Mouse (Mus musculus) limb, embryonic 12.5 days (tissue): Measurements from ENCODE around the gene D430041D05Rik. TPM values are rescaled to one million over a fixed set of nuclear protein-coding genes. Genes with fewer than 3 reads are reported as not detected.

Source experiments
- ATAC-seq: fragments of 200-750 bp; cut with Nextera tagmentation; 2 replicates; pipeline ENCODE4 v1.8.0; 2017; ENCODE audit warnings: low read depth, moderate TSS enrichment; ENCODE audit not compliant: insufficient number of reproducible peaks, insufficient read depth, low FRiP score, low TSS enrichment
- H3K27ac ChIP-seq: fragments of 300-500 bp; sonication (generic); 2 replicates; pipeline ENCODE4 v1.5.1; 2016; ENCODE audit warnings: mild to moderate bottlenecking, moderate library complexity
- H3K27me3 ChIP-seq: fragments of 300-500 bp; sonication (generic); 2 replicates; pipeline ENCODE4 v1.6.1; 2016; ENCODE audit warnings: mild to moderate bottlenecking, moderate library complexity
- H3K36me3 ChIP-seq: fragments of 300-500 bp; sonication (generic); 2 replicates; pipeline ENCODE4 v1.6.1; 2016; ENCODE audit warnings: mild to moderate bottlenecking, moderate library complexity
- H3K4me1 ChIP-seq: fragments of 300-500 bp; sonication (generic); replicated peaks from 2 replicates; pipeline ENCODE4 v1.6.1; 2016
- H3K4me2 ChIP-seq: fragments of 300-500 bp; sonication (generic); 2 replicates; pipeline ENCODE4 v1.6.1; 2016; ENCODE audit warnings: mild to moderate bottlenecking, moderate library complexity
- H3K4me3 ChIP-seq: fragments of 300-500 bp; sonication (generic); replicated peaks from 2 replicates; pipeline ENCODE4 v1.5.1; 2016; ENCODE audit warnings: mild to moderate bottlenecking
- H3K9ac ChIP-seq: fragments of 300-500 bp; sonication (generic); replicated peaks from 2 replicates; pipeline ENCODE4 v1.6.1; 2016; ENCODE audit warnings: mild to moderate bottlenecking, moderate library complexity
- H3K9me3 ChIP-seq: fragments of 300-500 bp; sonication (generic); 2 replicates; pipeline ENCODE4 v1.6.1; 2016; ENCODE audit warnings: mild to moderate bottlenecking, moderate library complexity
- WGBS: fragments of 180-500 bp; shearing (Covaris S2); methylation state at CpG from one replicate; pipeline ENCODE4 v1.1.7; 2016; 5-methylcytosine and 5-hydroxymethylcytosine counted together
- polyA plus RNA-seq: library from polyadenylated mRNA; unstranded; fragments of >200 nt; fragmentation: Nextera tagmentation; extraction: Ambion mirVana; gene quantifications from 2 replicates; pipeline ENCODE4 v1.2.1, GENCODE M21; 2016

The D430041D05Rik gene
- polyA plus RNA-seq, 1 experiment from 2014 or later, result 1.1 TPM

DNA sequence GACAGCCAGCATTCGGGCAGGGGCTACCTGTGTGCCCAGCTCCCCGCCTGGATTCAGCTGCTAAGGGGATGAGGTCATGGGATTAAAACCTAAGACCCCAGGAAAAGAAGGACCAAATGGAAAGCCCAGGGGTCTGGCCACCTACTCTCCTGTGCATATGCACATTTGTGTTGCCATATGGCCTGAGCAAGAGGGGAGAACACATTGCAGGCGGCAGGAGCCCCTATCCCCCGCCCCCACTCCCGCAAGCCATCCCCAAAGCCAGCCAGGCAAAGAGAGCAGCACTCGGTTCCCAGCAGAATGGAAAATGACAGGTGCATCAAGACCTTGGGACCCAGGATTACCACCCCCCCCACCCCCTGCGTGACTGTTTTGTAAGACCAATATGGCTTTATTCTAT lies 31.5 kb downstream of the D430041D05Rik start:
- no peak overlapping the region for H3K27ac ChIP-seq
- H3K4me1 ChIP-seq, result peaks cover 7% of the 10 kb centered on the region
- no peaks in the 10 kb centered on the region for H3K36me3 ChIP-seq
- no peaks in the 10 kb centered on the region for H3K9me3 ChIP-seq
- no peak for ATAC-seq
- H3K4me2 ChIP-seq, result no peak overlapping the region
- H3K9ac ChIP-seq, result no peak overlapping the region
- 24% methylated on average over 7 of the region's 7 CpGs for WGBS
- H3K4me3 ChIP-seq, result no peak overlapping the region
- H3K27me3 ChIP-seq, result peaks cover 6% of the 10 kb centered on the region; the same call in 1 of the 2 replicates

DNA sequence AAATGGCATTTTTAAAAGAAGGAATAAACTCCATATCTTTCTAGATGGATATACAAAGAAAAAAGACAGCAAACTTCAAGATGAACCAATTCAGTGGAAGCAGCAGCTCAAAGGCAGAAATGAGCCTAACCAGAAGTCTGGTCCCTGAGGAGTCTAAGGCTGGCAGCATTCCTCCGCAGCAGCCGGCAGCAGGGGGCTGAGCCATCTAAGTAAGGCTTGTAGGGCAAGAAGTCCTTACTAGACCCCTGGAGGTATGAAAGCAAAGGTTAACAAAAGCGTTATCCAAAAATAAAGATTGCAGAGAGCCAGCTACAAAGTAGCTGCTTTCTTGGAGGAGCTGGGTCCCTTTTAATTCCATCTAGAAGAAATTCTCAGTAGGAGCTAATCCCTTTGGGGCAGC lies 32.0 kb downstream of the D430041D05Rik start:
- no peak for ATAC-seq
- no peak overlapping the region for H3K27ac ChIP-seq
- WGBS, result 9% methylated on average over 3 of the region's 3 CpGs
- no peak overlapping the region for H3K4me2 ChIP-seq
- no peak overlapping the region for H3K9ac ChIP-seq
- peaks cover 6% of the 10 kb centered on the region; the same call in 1 of the 2 replicates for H3K27me3 ChIP-seq
- no peaks in the 10 kb centered on the region for H3K36me3 ChIP-seq
- no peaks in the 10 kb centered on the region for H3K9me3 ChIP-seq
- H3K4me3 ChIP-seq, result no peak overlapping the region
- H3K4me1 ChIP-seq, result peaks cover 7% of the 10 kb centered on the region

DNA sequence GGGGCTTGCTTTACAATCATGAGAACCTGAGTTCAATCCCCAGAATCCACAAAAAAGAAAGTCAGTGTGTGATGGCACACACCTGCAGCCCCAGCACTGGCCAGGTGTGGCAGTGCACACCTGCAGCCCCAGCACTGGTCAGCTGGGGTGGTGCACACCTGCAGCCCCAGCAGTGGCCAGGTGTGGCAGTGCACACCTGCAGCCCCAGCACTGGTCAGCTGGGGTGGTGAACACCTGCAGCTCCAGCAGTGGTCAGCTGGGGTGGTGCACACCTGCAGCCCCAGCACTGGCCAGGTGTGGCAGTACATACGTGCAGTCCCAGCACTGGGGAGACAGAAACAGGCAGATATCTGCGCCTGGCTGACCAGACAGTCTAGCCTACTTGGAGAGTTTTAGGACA lies 32.8 kb downstream of the D430041D05Rik start:
- Histone ChIP-seq H3K36me3 (no peaks in the 10 kb centered on the region), H3K27me3 (peaks cover 6% of the 10 kb centered on the region; the same call in 1 of the 2 replicates), H3K4me3 (no peak overlapping the region), H3K9me3 (no peaks in the 10 kb centered on the region), H3K9ac (no peak overlapping the region), H3K4me2 (no peak overlapping the region), H3K4me1 (peaks cover 7% of the 10 kb centered on the region), H3K27ac (no peak overlapping the region)
- no peak for ATAC-seq
- 76% methylated on average over 2 of the region's 2 CpGs for WGBS

DNA sequence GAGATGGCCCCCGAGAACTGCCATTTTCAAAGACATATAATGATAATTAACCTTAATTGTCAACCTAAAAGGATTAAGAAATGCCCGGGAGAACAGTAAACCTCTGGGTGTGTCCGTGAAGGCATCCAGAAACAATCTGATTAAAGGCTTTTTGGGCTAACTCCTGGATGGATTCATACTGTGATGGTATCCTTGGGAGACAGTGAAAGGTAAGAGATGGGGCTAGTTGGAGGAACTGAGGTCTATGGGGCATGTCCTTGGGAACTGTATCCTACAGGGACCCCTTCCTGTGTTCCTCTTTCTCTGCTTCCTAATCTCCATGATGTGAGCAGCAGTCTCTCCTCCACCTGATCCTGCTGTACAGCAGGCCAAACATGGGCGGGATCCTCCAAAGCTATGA lies 38.7 kb downstream of the D430041D05Rik start:
- no peak for ATAC-seq
- Histone ChIP-seq H3K4me2 (no peak overlapping the region), H3K36me3 (no peaks in the 10 kb centered on the region), H3K4me1 (no peaks in the 10 kb centered on the region), H3K27ac (no peak overlapping the region), H3K27me3 (0 out of 2 replicates have a peak, but pooled peaks cover 2% of the 10 kb centered on the region), H3K4me3 (no peak overlapping the region), H3K9ac (no peak overlapping the region), H3K9me3 (no peaks in the 10 kb centered on the region)
- WGBS, result 72% methylated on average over 4 of the region's 4 CpGs

DNA sequence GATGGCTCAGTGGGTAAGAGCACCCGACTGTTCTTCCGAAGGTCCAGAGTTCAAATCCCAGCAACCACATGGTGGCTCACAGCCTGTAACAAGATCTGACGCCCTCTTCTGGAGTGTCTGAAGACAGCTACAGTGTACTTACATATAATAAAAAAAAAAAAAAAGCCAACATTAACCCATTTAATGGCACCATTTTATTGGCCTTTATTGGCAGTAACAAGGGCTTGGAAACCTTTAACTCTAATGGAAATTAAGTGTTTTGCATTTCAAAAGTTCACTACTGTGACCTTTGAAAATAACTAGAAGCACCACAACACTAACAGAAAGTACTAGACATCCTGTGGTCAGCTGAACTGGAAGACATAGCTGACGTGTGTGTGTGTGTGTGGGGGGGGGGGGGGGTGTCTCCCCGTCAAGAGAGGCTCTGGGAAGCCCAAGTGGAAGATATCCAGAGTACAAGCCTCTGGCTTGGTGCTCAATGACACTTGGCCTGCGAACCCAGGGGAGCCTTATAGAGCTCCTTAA lies 39.1 kb downstream of the D430041D05Rik start:
- Histone ChIP-seq H3K27ac (no peak overlapping the region), H3K4me1 (no peaks in the 10 kb centered on the region), H3K27me3 (0 out of 2 replicates have a peak, but pooled peaks cover 2% of the 10 kb centered on the region), H3K4me3 (no peak overlapping the region), H3K36me3 (no peaks in the 10 kb centered on the region), H3K9ac (no peak overlapping the region), H3K9me3 (no peaks in the 10 kb centered on the region), H3K4me2 (no peak overlapping the region)
- ATAC-seq, result no peak
- 61% methylated on average over 6 of the region's 6 CpGs for WGBS

DNA sequence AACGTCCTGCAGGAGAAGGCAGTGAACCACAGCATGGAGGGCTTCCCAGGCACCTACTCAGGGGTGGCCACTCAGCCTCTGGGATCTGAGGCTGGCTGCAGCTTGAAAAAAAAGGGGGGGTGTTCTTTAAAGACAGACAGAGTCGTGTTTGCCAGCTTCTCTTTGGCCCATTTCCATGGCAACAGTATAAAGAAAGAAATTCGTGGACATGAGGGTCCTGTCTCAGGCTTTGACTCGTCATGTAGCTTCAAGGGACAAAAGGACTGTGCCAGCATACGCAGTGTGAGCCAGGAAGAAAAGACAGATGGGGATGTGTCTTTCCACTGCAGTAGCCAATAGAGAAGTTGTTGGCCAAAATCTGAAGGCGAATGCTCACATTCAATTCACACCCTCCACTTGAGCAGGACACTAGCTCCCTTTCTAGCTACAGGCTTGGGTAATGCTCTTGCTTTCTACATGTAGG lies 42.9 kb downstream of the D430041D05Rik start:
- Histone ChIP-seq H3K27me3 (no peaks in the 10 kb centered on the region), H3K4me2 (no peak overlapping the region), H3K9ac (no peak overlapping the region), H3K36me3 (no peaks in the 10 kb centered on the region), H3K27ac (no peak overlapping the region), H3K4me1 (no peaks in the 10 kb centered on the region), H3K9me3 (no peaks in the 10 kb centered on the region), H3K4me3 (no peak overlapping the region)
- no peak for ATAC-seq
- 56% methylated on average over 6 of the region's 6 CpGs for WGBS

DNA sequence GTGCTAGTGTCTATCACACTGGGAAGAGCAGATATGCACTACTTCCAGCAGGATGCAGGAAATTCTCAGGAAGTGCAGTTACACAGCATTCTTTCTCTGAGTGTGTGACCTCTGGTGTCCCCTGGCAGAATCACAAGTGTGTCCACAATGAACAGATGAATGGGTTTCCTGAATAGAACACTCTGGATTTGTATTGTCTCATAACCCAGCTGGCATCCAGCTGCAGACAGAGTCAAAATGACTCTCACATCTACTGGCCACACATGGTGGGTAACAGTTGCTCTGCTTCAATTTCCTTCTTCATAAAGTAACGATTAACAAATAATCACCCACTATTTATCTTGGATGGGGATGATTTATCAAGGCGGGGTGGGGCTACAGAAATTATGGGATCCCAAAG lies 43.5 kb downstream of the D430041D05Rik start:
- Histone ChIP-seq H3K27me3 (no peaks in the 10 kb centered on the region), H3K4me1 (no peaks in the 10 kb centered on the region), H3K9me3 (no peaks in the 10 kb centered on the region), H3K27ac (no peak overlapping the region), H3K36me3 (no peaks in the 10 kb centered on the region), H3K9ac (no peak overlapping the region), H3K4me2 (no peak overlapping the region), H3K4me3 (no peak overlapping the region)
- 74% methylated on average over 2 of the region's 2 CpGs for WGBS
- no peak for ATAC-seq

DNA sequence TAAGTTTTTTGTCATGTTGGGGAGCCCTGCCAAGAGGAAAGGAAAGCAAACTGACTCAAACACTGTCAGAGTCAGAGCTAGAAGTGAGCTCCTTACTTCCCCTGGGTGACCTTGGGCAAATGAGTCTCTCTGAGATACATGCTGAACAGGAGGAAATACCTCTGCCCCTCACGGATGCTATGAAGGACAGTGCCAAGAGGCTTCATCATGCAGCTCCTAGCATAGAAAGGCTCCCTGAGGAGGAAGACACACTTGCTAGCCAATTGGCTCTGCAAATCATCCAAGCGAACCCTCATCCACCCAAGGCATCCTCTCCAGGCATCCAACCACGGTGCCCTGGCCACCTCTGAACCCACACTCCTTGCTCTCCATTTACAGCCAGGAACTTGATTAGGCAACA lies 51.5 kb downstream of the D430041D05Rik start:
- no peak overlapping the region for H3K27ac ChIP-seq
- no peak for ATAC-seq
- H3K4me1 ChIP-seq, result no peaks in the 10 kb centered on the region
- H3K4me2 ChIP-seq, result no peak overlapping the region
- H3K27me3 ChIP-seq, result no peaks in the 10 kb centered on the region
- H3K9me3 ChIP-seq, result no peaks in the 10 kb centered on the region
- H3K4me3 ChIP-seq, result no peak overlapping the region
- H3K9ac ChIP-seq, result no peak overlapping the region
- H3K36me3 ChIP-seq, result no peaks in the 10 kb centered on the region
- WGBS, result 79% methylated on average over 3 of the region's 3 CpGs

DNA sequence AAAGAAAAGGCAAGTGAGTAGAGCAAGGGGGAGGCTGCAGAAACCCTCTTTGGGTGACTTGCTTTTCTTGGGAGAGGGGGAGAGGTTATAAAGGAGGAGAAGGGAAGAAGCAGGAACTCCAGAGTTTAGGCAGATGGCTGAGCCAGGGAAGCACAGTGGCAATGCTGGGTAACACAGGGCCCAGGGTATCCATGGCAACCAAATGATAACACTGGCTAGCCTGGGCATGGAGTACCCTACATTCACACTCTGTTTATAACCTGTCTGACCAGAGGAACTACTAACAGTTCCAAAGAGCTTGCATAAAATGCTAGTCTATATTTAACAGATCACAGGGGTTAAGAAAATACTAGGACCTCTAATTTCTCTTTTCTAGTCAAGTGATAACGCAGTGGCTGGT lies 51.9 kb downstream of the D430041D05Rik start:
- H3K4me2 ChIP-seq, result no peak overlapping the region
- WGBS, result 87% methylated on average over 1 of the region's 1 CpGs

DNA sequence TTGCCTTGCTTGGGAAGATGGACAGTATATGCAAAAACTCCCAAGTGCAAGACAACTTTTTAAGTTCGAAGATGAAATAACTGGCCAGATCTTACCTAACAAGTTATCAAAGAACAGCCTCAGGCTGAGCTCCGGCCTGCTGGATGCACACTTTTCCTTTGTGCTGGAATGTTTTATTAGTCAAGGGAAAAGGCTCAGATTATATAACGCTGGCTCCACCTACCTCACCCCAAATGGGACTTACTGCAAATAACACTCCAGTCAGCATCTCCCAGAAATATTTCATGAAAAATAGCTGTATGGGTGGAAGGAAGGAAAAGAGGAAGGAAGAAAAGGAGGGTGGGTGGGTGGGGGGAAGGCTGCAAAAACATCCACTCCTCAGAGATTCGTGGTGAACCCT lies 54.3 kb downstream of the D430041D05Rik start:
- Histone ChIP-seq H3K4me2 (no peak overlapping the region), H3K27ac (no peak overlapping the region), H3K4me3 (no peak overlapping the region), H3K9ac (no peak overlapping the region), H3K36me3 (no peaks in the 10 kb centered on the region), H3K27me3 (no peaks in the 10 kb centered on the region), H3K9me3 (no peaks in the 10 kb centered on the region), H3K4me1 (no peaks in the 10 kb centered on the region)
- WGBS, result 77% methylated on average over 4 of the region's 4 CpGs
- no peak for ATAC-seq

More for the DNA sequence above, 51.9 kb downstream of the D430041D05Rik start:
- Histone ChIP-seq H3K9me3 (no peaks in the 10 kb centered on the region), H3K27ac (no peak overlapping the region), H3K27me3 (no peaks in the 10 kb centered on the region), H3K4me1 (no peaks in the 10 kb centered on the region), H3K9ac (no peak overlapping the region), H3K4me3 (no peak overlapping the region), H3K36me3 (no peaks in the 10 kb centered on the region)
- no peak for ATAC-seq

DNA sequence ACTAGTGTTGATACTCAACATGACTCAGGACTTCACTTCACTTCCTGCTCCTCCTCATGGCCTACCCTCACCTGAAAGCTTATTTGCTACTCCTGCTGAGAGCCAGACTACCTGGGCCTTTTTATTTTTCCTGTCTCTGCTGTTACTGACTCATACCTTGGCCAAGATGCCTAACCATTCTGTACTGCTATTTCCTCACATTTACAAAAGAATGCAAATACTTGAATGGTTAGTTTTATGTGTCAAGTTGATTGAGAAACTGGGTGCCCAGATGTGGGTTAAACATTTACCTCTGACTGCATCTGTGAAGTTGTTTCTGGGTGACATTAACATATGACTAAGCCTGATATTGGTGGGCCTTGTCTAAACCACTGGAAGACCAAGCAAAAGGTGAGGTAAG lies 56.7 kb downstream of the D430041D05Rik start:
- Histone ChIP-seq H3K36me3 (no peaks in the 10 kb centered on the region), H3K9ac (no peak overlapping the region), H3K27me3 (no peaks in the 10 kb centered on the region), H3K27ac (no peak overlapping the region), H3K9me3 (no peaks in the 10 kb centered on the region), H3K4me3 (no peak overlapping the region), H3K4me1 (no peaks in the 10 kb centered on the region), H3K4me2 (no peak overlapping the region)
- no peak for ATAC-seq

DNA sequence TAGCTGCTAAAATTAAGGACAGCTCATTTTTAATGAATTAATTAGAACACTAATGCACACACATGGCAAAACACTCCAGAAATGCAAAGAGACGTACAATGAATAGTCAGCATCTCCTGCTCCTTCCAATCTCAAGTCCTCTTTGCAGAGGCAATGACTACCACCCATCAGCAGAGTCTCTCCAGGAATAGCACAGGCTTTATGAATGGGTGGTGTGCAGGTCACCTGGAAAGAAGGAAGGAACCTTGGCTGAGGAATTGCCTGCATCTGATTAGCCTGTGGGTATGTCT lies 58.7 kb downstream of the D430041D05Rik start:
- H3K9ac ChIP-seq, result no peak overlapping the region
- no peaks in the 10 kb centered on the region for H3K9me3 ChIP-seq
- no peak overlapping the region for H3K4me2 ChIP-seq
- ATAC-seq, result no peak
- H3K36me3 ChIP-seq, result no peaks in the 10 kb centered on the region
- no peak overlapping the region for H3K27ac ChIP-seq
- H3K4me3 ChIP-seq, result no peak overlapping the region
- 80% methylated on average over 1 of the region's 1 CpGs for WGBS
- H3K27me3 ChIP-seq, result no peaks in the 10 kb centered on the region
- H3K4me1 ChIP-seq, result no peaks in the 10 kb centered on the region
